Mouse (Mus musculus): Measurements from ENCODE around the gene Inpp4a.

DNA sequence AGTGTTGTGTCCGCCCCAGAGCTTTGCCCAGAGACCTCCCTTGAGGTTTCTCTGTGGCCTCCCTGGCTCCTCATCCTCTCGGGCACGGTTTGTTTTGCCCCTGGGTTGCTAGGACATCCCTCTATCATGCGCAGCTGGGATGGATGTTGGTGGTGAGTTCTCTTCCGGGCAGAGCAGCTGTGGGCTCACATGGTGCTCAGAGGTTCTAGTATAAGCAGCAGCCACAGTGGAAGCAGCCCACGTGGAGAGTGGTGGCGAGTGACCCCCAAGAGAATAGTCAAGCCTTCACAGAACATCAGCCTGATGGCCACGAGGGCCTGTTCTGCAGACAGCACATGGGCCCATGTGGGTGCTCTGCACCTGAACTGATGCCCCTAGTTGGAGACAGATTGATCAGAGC lies 107.6 kb downstream of the Inpp4a start:
- TF ChIP-seq CTCF (conservative IDR thresholded peaks at IDR 0.05; ENCODE audit: low read length) (no peak), POU5F1 (IDR thresholded peaks at IDR 0.05; ENCODE audit: borderline replicate concordance, low read length) (no peak), NANOG (IDR thresholded peaks at IDR 0.05; ENCODE audit: borderline replicate concordance, low read length) (no peak)
